Mouse (Mus musculus): ENCODE measurements at regions not wholly inside any gene's neighbourhood (a gene's known extent, or its start where the extent isn't known, plus 50 kb on each side); places are given as distances from the start of the nearest gene placed in this dataset.

- no peaks in the 10 kb centered on the region for H3K9me3 ChIP-seq
- 81% methylated on average over 1 of the region's 1 CpGs for WGBS
- DNase-seq (ENCODE audit: low spot score) = no peak
Observed at GRCm38 (mm10) chr6:133170548-133170947, 65.8 kb downstream of the Smim10l1 start.

DNA sequence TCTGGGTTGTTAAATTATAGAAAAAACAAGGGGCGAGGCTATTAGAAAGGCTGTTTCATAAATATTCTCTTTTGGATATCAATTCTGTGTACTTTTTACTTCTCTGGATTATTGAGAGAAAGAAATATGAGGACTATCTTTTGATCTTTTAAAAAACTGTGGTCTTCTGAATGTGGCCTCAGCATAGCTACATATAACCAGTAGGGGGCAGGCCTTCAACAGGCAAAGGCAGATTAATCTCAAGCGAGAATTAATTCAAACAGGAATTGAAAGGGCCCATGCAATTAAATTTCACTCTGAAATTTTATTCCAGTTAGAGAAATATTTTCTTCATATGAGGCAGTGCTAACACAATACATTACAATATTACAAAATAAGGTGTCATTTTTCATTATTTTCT, 66.6 kb downstream of the Smim10l1 start:
- no peaks in the 10 kb centered on the region for H3K36me3 ChIP-seq
- H3K4me3 ChIP-seq = no peak overlapping the region
- H3K27ac ChIP-seq = no peak overlapping the region
- WGBS = 63% methylated on average over 2 of the region's 2 CpGs
- DNase-seq (ENCODE audit: low spot score) = no peak
- no peaks in the 10 kb centered on the region for H3K4me1 ChIP-seq (replicated peaks)
- no peaks in the 10 kb centered on the region for H3K27me3 ChIP-seq (ENCODE audit: insufficient read depth, poor library complexity, severe bottlenecking)
- H3K9me3 ChIP-seq = no peaks in the 10 kb centered on the region

More at GRCm38 (mm10) chr6:133170548-133170947, 65.8 kb downstream of the Smim10l1 start:
- no peaks in the 10 kb centered on the region for H3K36me3 ChIP-seq
- no peak overlapping the region for H3K27ac ChIP-seq
- no peaks in the 10 kb centered on the region for H3K27me3 ChIP-seq (ENCODE audit: insufficient read depth, poor library complexity, severe bottlenecking)
- no peaks in the 10 kb centered on the region for H3K4me1 ChIP-seq (replicated peaks)
- no peak overlapping the region for H3K4me3 ChIP-seq

- Histone ChIP-seq H3K4me1 (replicated peaks) (no peaks in the 10 kb centered on the region), H3K9me3 (no peaks in the 10 kb centered on the region), H3K27ac (no peak overlapping the region), H3K27me3 (ENCODE audit: insufficient read depth, poor library complexity, severe bottlenecking) (no peaks in the 10 kb centered on the region), H3K36me3 (no peaks in the 10 kb centered on the region), H3K4me3 (no peak overlapping the region)
- WGBS = 6% methylated on average over 3 of the region's 3 CpGs
- DNase-seq (ENCODE audit: low spot score) = peak; percentile 48
Observed at GRCm38 (mm10) chr6:133206173-133206572, 85.8 kb upstream of the 5530400C23Rik start.
